Mouse (Mus musculus) lung, postnatal 0 days (tissue): ENCODE data around the gene Agtpbp1. TPM values are rescaled to one million over a fixed set of nuclear protein-coding genes. Genes with fewer than 3 reads are reported as not detected.

Experiments
- ATAC-seq: fragments of 200-750 bp; cut with Nextera tagmentation; 2 replicates; pipeline ENCODE4 v1.8.0; 2017; ENCODE audit warnings: moderate library complexity
- DNase-seq: peaks from one replicate; pipeline ENCODE4 v3.0.0-alpha.2; 2016; ENCODE audit warnings: low spot score
- H3K27ac ChIP-seq: fragments of 300-500 bp; sonication (generic); 2 replicates; pipeline ENCODE4 v1.5.1; 2014; ENCODE audit warnings: antibody characterized with exemption, mild to moderate bottlenecking, low read length, mixed read lengths
- H3K27me3 ChIP-seq: fragments of 300-500 bp; sonication (generic); replicated peaks from 2 replicates; pipeline ENCODE4 v1.6.1; 2014; ENCODE audit warnings: low read length, mixed read lengths; ENCODE audit not compliant: insufficient read depth
- H3K36me3 ChIP-seq: fragments of 300-500 bp; sonication (generic); 2 replicates; pipeline ENCODE4 v1.6.1; 2014; ENCODE audit warnings: low read length, mixed read lengths; ENCODE audit not compliant: insufficient read depth
- H3K4me1 ChIP-seq: fragments of 300-500 bp; sonication (generic); 2 replicates; pipeline ENCODE4 v1.6.1; 2014; ENCODE audit warnings: antibody characterized with exemption, low read depth, low read length, mixed read lengths; ENCODE audit not compliant: insufficient read depth
- H3K4me2 ChIP-seq: fragments of 300-500 bp; sonication (generic); replicated peaks from 2 replicates; pipeline ENCODE4 v1.6.1; 2014; ENCODE audit warnings: low read depth, mild to moderate bottlenecking, low read length, moderate library complexity, mixed read lengths
- H3K4me3 ChIP-seq: fragments of 300-500 bp; sonication (generic); 2 replicates; pipeline ENCODE4 v1.5.1; 2014; ENCODE audit warnings: low read depth, low read length
- H3K9ac ChIP-seq: fragments of 300-500 bp; sonication (generic); replicated peaks from 2 replicates; pipeline ENCODE4 v1.6.1; 2014; ENCODE audit warnings: low read depth, mild to moderate bottlenecking
- H3K9me3 ChIP-seq: fragments of 300-500 bp; sonication (generic); 2 replicates; pipeline ENCODE4 v1.6.1; 2016; ENCODE audit warnings: low read length, mixed read lengths
- CTCF ChIP-seq: IDR thresholded peaks from 2 replicates; pipeline ENCODE4 v1.5.1; 2016; ENCODE audit warnings: antibody characterized with exemption, mild to moderate bottlenecking
- EP300 ChIP-seq: IDR thresholded peaks from 2 replicates; pipeline ENCODE4 v1.6.1; 2016; ENCODE audit warnings: antibody characterized with exemption, mild to moderate bottlenecking, control low read depth
- WGBS: fragments of 180-500 bp; shearing (Covaris S2); extraction: QIAGEN DNeasy Blood & Tissue Kit; methylation state at CpG from one replicate; pipeline ENCODE4 v1.1.7; 2014; 5-methylcytosine and 5-hydroxymethylcytosine counted together
- polyA plus RNA-seq: library from polyadenylated mRNA; unstranded; fragments of >200 nt; fragmentation: Nextera tagmentation; extraction: Ambion mirVana; gene quantifications from 2 replicates; pipeline ENCODE4 v1.2.1, GENCODE M21; 2015

Gene Agtpbp1
- polyA plus RNA-seq, 1 experiment from 2014 or later = 14.1 TPM

DNA sequence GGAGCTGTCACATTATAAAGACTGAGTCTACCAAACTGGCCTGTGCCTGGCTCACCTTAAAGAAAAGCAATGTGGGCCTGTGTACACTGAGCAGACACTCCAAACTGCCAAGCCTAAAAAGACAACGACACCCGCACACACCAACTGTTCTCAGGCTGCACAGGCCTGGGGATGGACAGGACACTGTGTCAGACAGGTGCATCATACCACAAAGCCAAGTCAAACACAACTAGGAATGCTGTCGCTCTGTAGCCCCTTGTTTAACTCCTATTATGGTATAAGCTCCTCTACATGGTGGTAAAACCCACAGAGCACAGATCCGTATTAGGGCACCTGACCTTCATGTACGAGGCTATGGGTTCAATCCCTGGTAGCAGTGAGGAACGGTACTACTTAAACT is 65.5 kb downstream of the Agtpbp1 start:
- Histone ChIP-seq H3K9ac (no peak overlapping the region), H3K27me3 (no peaks in the 10 kb centered on the region), H3K36me3 (no peaks in the 10 kb centered on the region), H3K9me3 (no peaks in the 10 kb centered on the region), H3K27ac (no peak overlapping the region), H3K4me1 (no peaks in the 10 kb centered on the region), H3K4me2 (no peak overlapping the region), H3K4me3 (no peak overlapping the region)
- 88% methylated on average over 6 of the region's 6 CpGs for WGBS
- ATAC-seq (no peak), DNase-seq (no peak)
- TF ChIP-seq EP300 (no peak), CTCF (no peak)

DNA sequence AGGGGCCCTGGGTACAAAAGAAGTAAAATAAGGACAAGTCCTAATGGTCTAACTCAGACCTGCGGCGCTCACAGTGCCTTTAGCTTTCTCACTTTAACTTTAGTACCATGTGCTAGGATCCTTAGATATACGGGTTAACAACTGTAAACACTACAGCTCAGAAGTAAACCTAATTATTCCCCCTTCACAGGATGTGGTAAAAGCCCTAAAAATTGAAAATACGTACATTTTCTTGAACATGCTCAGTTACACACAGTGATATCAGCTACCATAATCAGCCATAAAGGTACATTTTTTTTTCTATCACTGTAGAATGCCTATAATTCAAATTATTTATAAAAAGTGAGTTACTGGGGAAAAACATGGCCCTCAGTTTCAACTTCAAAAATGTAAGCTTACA is 67.0 kb downstream of the Agtpbp1 start:
- Histone ChIP-seq H3K4me3 (no peak overlapping the region), H3K4me1 (no peaks in the 10 kb centered on the region), H3K27me3 (no peaks in the 10 kb centered on the region), H3K27ac (no peak overlapping the region), H3K36me3 (no peaks in the 10 kb centered on the region), H3K9ac (no peak overlapping the region), H3K4me2 (no peak overlapping the region), H3K9me3 (no peaks in the 10 kb centered on the region)
- DNase-seq (no peak), ATAC-seq (no peak)
- 60% methylated on average over 4 of the region's 4 CpGs for WGBS
- TF ChIP-seq CTCF (no peak), EP300 (no peak)

DNA sequence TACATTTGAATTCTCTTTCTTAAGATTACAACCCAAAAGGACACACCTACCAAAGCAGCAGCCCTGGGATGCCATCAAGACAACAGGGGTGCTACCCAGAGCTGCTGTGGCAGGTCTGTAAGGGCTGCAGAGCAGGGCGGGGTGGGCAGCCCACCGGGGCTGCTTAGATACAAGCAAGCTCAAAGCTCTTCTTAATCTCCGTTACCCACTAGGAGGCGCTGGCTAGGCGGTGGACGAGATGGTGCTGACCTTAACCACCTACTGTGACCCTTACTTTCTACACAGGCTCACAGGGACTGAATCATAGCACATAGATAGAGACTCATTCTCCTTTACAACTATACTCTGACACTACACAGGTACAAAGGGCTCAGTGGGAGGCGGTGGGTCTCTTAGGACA is 70.0 kb downstream of the Agtpbp1 start:
- WGBS = 33% methylated on average over 7 of the region's 7 CpGs
- Histone ChIP-seq H3K36me3 (no peaks in the 10 kb centered on the region), H3K4me1 (peaks cover 2% of the 10 kb centered on the region; the same call in 1 of the 2 replicates), H3K27me3 (no peaks in the 10 kb centered on the region), H3K4me3 (no peak overlapping the region), H3K9me3 (no peaks in the 10 kb centered on the region), H3K4me2 (no peak overlapping the region), H3K27ac (no peak overlapping the region), H3K9ac (no peak overlapping the region)
- DNase-seq (peak; percentile 40), ATAC-seq (peak; percentile 57)
- TF ChIP-seq CTCF = peak; percentile 73
- no peak for TF ChIP-seq EP300

- Histone ChIP-seq H3K4me2 (peak overlapping the region; percentile 27), H3K27ac (peak overlapping the region; percentile 62), H3K4me1 (peaks cover 10% of the 10 kb centered on the region; the same call in 1 of the 2 replicates), H3K4me3 (peak overlapping the region; percentile 17; the same call in 1 of the 2 replicates), H3K36me3 (no peaks in the 10 kb centered on the region), H3K27me3 (no peaks in the 10 kb centered on the region), H3K9me3 (no peaks in the 10 kb centered on the region), H3K9ac (no peak overlapping the region)
- 35% methylated on average over 10 of the region's 10 CpGs for WGBS
- TF ChIP-seq CTCF = no peak
- no peak for TF ChIP-seq EP300
- ATAC-seq (peak; percentile 86), DNase-seq (peak; percentile 80)
These were observed 75.2 kb downstream of the Agtpbp1 start for GRCm38 (mm10) chr13:59509644-59510366.

GRCm38 (mm10) chr13:59508584-59508983 is 76.4 kb downstream of the Agtpbp1 start:
- Histone ChIP-seq H3K27ac (peak overlapping the region; percentile 34), H3K9me3 (no peaks in the 10 kb centered on the region), H3K4me2 (no peak overlapping the region), H3K27me3 (no peaks in the 10 kb centered on the region), H3K4me1 (peaks cover 10% of the 10 kb centered on the region; the same call in 1 of the 2 replicates), H3K4me3 (no peak overlapping the region), H3K36me3 (no peaks in the 10 kb centered on the region), H3K9ac (no peak overlapping the region)
- ATAC-seq (peak; percentile 48), DNase-seq (peak; percentile 73)
- WGBS = 28% methylated on average over 4 of the region's 4 CpGs
- TF ChIP-seq EP300 (no peak), CTCF (no peak)

DNA sequence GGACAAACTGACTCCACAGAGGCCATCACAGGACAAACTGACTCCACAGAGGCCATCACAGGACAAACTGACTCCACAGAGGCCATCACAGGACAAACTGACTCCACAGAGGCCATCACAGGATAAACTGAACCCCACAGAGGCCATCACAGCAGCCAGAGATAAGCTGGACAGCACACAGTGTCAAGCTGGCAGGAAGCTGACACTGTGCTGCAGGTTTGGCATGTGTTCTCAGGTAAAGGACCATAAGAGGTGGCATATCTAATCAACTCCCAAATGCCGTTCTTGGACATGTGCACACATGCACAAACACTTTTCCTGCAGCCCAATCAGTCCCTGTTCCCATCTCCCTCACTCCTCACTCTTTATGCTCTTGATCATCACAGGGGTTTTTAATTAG is 78.6 kb downstream of the Agtpbp1 start:
- Histone ChIP-seq H3K4me1 (peaks cover 10% of the 10 kb centered on the region; the same call in 1 of the 2 replicates), H3K27ac (no peak overlapping the region), H3K4me2 (no peak overlapping the region), H3K36me3 (no peaks in the 10 kb centered on the region), H3K9ac (no peak overlapping the region), H3K9me3 (no peaks in the 10 kb centered on the region), H3K4me3 (no peak overlapping the region), H3K27me3 (no peaks in the 10 kb centered on the region)
- WGBS = 84% methylated on average over 1 of the region's 1 CpGs
- TF ChIP-seq EP300 = no peak
- no peak for TF ChIP-seq CTCF
- no peak for DNase-seq
- ATAC-seq = no peak
